Mouse (Mus musculus): ENCODE data around the gene Cers6.

GRCm38 (mm10) chr2:68949137-68949536 lies 87.9 kb downstream of the Cers6 start:
- TF ChIP-seq CTCF (conservative IDR thresholded peaks at IDR 0.05; ENCODE audit: low read length) (no peak), NANOG (IDR thresholded peaks at IDR 0.05; ENCODE audit: borderline replicate concordance, low read length) (no peak), POU5F1 (IDR thresholded peaks at IDR 0.05; ENCODE audit: borderline replicate concordance, low read length) (no peak)

Data from E14TG2a.4 (cell line).